Mouse (Mus musculus) limb, embryonic 10.5 days (tissue): Measurements from ENCODE around the gene Slfn9. TPM values are rescaled to one million over a fixed set of nuclear protein-coding genes. Genes with fewer than 3 reads are reported as not detected.
A peak's percentile ranks its signal among the peaks of the same experiment; 100 is the strongest.
"Not testable (repeated sequence)": the region's sequence is repeated elsewhere in the genome, so short reads cannot be mapped to it uniquely, and the experiment has no call there.

Experiments
- DNase-seq: peaks from one replicate; pipeline ENCODE4 v3.0.0-alpha.2; 2017; ENCODE audit warnings: low spot score
- H3K27ac ChIP-seq: fragments of 300-500 bp; sonication (generic); 2 replicates; pipeline ENCODE4 v1.5.1; 2016; ENCODE audit warnings: mild to moderate bottlenecking
- H3K27me3 ChIP-seq: fragments of 300-500 bp; sonication (generic); 2 replicates; pipeline ENCODE4 v1.6.1; 2016; ENCODE audit warnings: low read depth, mild to moderate bottlenecking; ENCODE audit not compliant: poor library complexity, severe bottlenecking
- H3K36me3 ChIP-seq: fragments of 300-500 bp; sonication (generic); 2 replicates; pipeline ENCODE4 v1.6.1; 2016; ENCODE audit warnings: mild to moderate bottlenecking, moderate library complexity
- H3K4me1 ChIP-seq: fragments of 300-500 bp; sonication (generic); 2 replicates; pipeline ENCODE4 v1.6.1; 2016
- H3K4me3 ChIP-seq: fragments of 300-500 bp; sonication (generic); 2 replicates; pipeline ENCODE4 v1.5.1; 2016; ENCODE audit warnings: mild to moderate bottlenecking, moderate library complexity
- H3K9me3 ChIP-seq: fragments of 300-500 bp; sonication (generic); replicated peaks from 2 replicates; pipeline ENCODE4 v1.6.1; 2016; ENCODE audit warnings: mild to moderate bottlenecking
- WGBS: fragments of 180-500 bp; shearing (Covaris S2); methylation state at CpG from one replicate; pipeline ENCODE4 v1.1.7; 2016; 5-methylcytosine and 5-hydroxymethylcytosine counted together
- polyA plus RNA-seq: library from polyadenylated mRNA; unstranded; fragments of >200 nt; fragmentation: Nextera tagmentation; extraction: Ambion mirVana; gene quantifications from 2 replicates; pipeline ENCODE4 v1.2.1, GENCODE M21; 2016

Slfn9 gene
- polyA plus RNA-seq, 1 experiment from 2014 or later: 15.1 TPM

- peaks cover 80% of the 10 kb centered on the region for H3K27me3 ChIP-seq
- peak; percentile 35 for DNase-seq
- H3K4me1 ChIP-seq: peaks cover 16% of the 10 kb centered on the region
- no peak overlapping the region for H3K27ac ChIP-seq
- WGBS: 7% methylated on average over 28 of the region's 28 CpGs
- 0 out of 2 replicates have a peak overlapping the region, but pooled peaks have one; percentile 16 for H3K4me3 ChIP-seq
- no peaks in the 10 kb centered on the region for H3K36me3 ChIP-seq
- H3K9me3 ChIP-seq: no peaks in the 10 kb centered on the region
Observed at GRCm38 (mm10) chr11:82951865-82952611, 39.6 kb downstream of the Slfn9 start.

- Histone ChIP-seq H3K27ac (no peak within 1 kb of the TSS), H3K27me3 (peaks cover 72% of the 10 kb centered on the region), H3K36me3 (no peaks in the 10 kb centered on the region), H3K4me3 (peak within 1 kb of the TSS; percentile 16; the same call in 1 of the 2 replicates), H3K9me3 (no peaks in the 10 kb centered on the region), H3K4me1 (peaks cover 16% of the 10 kb centered on the region)
- 16% methylated on average over 10 of the region's 10 CpGs for WGBS
- no peak for DNase-seq
Observed at GRCm38 (mm10) chr11:82950736-82951481, 40.7 kb downstream of the Slfn9 start, which contains the start of gene Slfn5. TSS of gene Slfn5 (plus strand) at chr11:82951349.

- no peak overlapping the region for H3K4me3 ChIP-seq
- H3K4me1 ChIP-seq: peaks cover 16% of the 10 kb centered on the region
- no peaks in the 10 kb centered on the region for H3K9me3 ChIP-seq
- no peaks in the 10 kb centered on the region for H3K36me3 ChIP-seq
- no peak overlapping the region for H3K27ac ChIP-seq
- WGBS: 86% methylated on average over 9 of the region's 9 CpGs
- H3K27me3 ChIP-seq: peaks cover 60% of the 10 kb centered on the region
- no peak for DNase-seq
Observed at GRCm38 (mm10) chr11:82949036-82949435, 42.6 kb downstream of the Slfn9 start.

DNA sequence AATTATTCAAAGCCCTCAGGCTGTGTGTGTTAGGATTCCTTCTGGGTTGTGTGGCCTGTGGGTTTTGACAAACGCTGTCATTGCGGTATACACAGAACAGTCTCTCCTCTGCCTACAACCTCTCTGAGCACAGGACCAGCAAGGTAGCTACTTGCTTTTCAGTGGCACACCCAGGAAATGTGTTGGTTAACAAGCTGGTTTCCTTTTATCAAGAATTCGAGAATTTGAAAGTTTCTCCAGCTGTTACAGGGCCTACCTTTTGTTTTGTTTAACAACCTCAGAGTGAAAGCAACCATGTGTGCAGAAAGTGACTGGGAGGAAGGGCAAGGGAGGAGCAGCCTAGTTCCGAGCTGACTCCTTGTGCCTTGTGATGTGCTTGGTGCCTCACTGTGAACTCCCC is 44.2 kb downstream of the Slfn9 start:
- Histone ChIP-seq H3K36me3 (no peaks in the 10 kb centered on the region), H3K9me3 (no peaks in the 10 kb centered on the region), H3K27ac (no peak overlapping the region), H3K4me3 (no peak overlapping the region), H3K4me1 (peaks cover 16% of the 10 kb centered on the region), H3K27me3 (peaks cover 48% of the 10 kb centered on the region)
- WGBS: 61% methylated on average over 4 of the region's 4 CpGs
- no peak for DNase-seq

DNA sequence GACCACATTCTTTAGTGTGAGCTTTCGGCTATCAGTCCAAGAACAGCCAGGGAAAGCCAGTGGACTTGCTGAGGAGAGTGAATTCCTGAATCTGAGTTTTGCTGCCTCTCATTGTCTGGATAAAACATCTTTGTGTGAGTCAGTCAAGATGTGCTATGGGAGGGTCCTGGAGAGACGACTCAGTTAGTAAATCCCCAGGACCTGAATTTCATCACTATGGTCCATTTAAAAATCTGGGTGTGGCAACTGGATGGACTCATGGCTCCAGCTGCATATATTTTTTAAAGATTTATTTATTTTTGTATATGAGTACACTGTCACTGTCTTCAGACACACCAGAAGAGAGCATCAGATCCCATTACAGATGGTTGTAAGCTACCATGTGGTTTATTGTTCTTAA is 46.0 kb downstream of the Slfn9 start:
- peaks cover 37% of the 10 kb centered on the region for H3K27me3 ChIP-seq
- no peak overlapping the region for H3K27ac ChIP-seq
- 84% methylated on average over 2 of the region's 2 CpGs for WGBS
- H3K36me3 ChIP-seq: no peaks in the 10 kb centered on the region
- no peaks in the 10 kb centered on the region for H3K4me1 ChIP-seq
- no peaks in the 10 kb centered on the region for H3K9me3 ChIP-seq
- no peak for DNase-seq
- no peak overlapping the region for H3K4me3 ChIP-seq

DNA sequence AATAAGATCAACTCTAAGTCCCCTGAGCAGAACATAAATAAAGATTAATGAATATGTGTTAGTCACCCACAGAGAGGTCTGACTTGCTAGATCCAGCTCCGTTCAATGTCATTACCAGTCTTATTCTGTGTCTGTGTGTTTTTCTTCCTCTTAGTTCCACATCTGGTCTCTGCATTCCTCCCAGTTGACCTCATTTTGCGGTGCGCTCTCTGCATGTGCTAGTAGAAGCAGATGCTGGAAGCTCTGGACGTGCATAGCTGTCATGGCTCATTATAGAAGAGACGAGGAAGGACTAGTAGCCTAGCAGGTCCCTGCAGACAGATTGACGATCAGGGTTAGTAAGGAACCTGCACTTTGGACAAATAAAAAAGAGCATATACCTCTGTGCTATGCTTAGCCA is 48.3 kb downstream of the Slfn9 start:
- Histone ChIP-seq H3K36me3 (no peaks in the 10 kb centered on the region), H3K9me3 (no peaks in the 10 kb centered on the region), H3K4me1 (no peaks in the 10 kb centered on the region), H3K27ac (no peak overlapping the region), H3K4me3 (no peak overlapping the region), H3K27me3 (peaks cover 35% of the 10 kb centered on the region)
- WGBS: 52% methylated on average over 6 of the region's 6 CpGs
- DNase-seq: no peak

DNA sequence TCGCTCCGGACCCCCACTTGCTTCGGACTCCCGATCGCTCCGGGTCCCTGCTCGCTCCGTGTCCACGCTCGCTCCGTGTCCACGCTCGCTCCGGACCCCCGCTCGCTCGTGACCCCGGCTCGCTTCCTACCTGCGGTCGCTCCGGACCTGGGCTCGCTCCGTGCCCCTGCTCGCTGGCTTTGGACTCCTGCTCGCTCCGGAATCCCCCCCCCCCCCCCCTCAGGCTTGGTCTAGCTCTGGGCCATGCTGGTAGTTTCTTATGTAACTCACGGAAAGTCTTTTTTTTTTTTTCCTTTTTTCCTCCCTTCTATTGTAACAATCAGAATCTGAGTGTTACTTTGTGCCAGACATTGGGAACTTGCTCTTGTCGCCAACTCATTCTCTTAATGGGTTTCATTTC is 58.4 kb downstream of the Slfn9 start:
- H3K4me3 ChIP-seq: peak overlapping the region; percentile 51
- H3K4me1 ChIP-seq: peaks cover 14% of the 10 kb centered on the region
- H3K27ac ChIP-seq: no peak overlapping the region
- no peaks in the 10 kb centered on the region for H3K36me3 ChIP-seq
- peaks cover 95% of the 10 kb centered on the region for H3K27me3 ChIP-seq
- no peak for DNase-seq
- WGBS: 4% methylated on average over 29 of the region's 29 CpGs
- H3K9me3 ChIP-seq: no peaks in the 10 kb centered on the region

- DNase-seq, H3K36me3 ChIP-seq, H3K9me3 ChIP-seq, H3K27ac ChIP-seq: not testable (repeated sequence)
- H3K4me1 ChIP-seq: peaks cover 14% of the 10 kb centered on the region
- H3K27me3 ChIP-seq: peaks cover 93% of the 10 kb centered on the region
- peak overlapping the region; percentile 51 for H3K4me3 ChIP-seq
- WGBS: under 1% methylated on average over 119 of the region's 119 CpGs
Observed at GRCm38 (mm10) chr11:82931671-82932450, 59.8 kb downstream of the Slfn9 start.

DNA sequence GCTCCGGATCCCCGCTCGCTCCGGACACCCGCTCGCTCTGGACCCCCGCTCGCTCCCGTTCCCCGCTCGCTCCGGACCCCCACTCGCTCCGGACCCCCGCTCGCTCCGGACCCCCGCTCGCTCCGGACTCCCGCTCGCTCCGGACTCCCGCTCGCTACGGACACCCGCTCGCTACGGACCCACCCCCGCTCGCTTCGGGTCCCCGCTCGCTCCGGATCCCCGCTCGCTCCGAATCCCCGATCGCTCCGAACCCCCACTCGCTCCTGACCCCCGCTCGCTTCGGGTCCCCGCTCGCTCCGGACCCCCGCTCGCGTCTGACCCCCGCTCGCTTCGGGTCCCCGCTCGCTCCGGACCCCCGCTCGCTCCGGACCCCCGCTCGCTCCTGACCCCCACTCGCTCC is 60.5 kb downstream of the Slfn9 start:
- DNase-seq, H3K36me3 ChIP-seq, H3K9me3 ChIP-seq, H3K27ac ChIP-seq: not testable (repeated sequence)
- H3K4me3 ChIP-seq: peak overlapping the region; percentile 51
- WGBS: under 1% methylated on average over 63 of the region's 63 CpGs
- peaks cover 14% of the 10 kb centered on the region for H3K4me1 ChIP-seq
- peaks cover 93% of the 10 kb centered on the region for H3K27me3 ChIP-seq

GRCm38 (mm10) chr11:82930391-82930955 is 61.2 kb downstream of the Slfn9 start:
- Histone ChIP-seq H3K27me3 (peaks cover 93% of the 10 kb centered on the region), H3K4me1 (peaks cover 14% of the 10 kb centered on the region), H3K4me3 (peak overlapping the region; percentile 51)
- WGBS: 2% methylated on average over 84 of the region's 85 CpGs
- DNase-seq, H3K9me3 ChIP-seq, H3K27ac ChIP-seq, H3K36me3 ChIP-seq: not testable (repeated sequence)

GRCm38 (mm10) chr11:82929633-82929950 is 62.0 kb downstream of the Slfn9 start:
- 60% methylated on average over 3 of the region's 3 CpGs for WGBS
- Histone ChIP-seq H3K27ac (no peak overlapping the region), H3K4me1 (peaks cover 14% of the 10 kb centered on the region), H3K4me3 (no peak overlapping the region), H3K36me3 (no peaks in the 10 kb centered on the region), H3K27me3 (peaks cover 89% of the 10 kb centered on the region), H3K9me3 (no peaks in the 10 kb centered on the region)
- DNase-seq: no peak

- no peak overlapping the region for H3K4me3 ChIP-seq
- H3K36me3 ChIP-seq: no peaks in the 10 kb centered on the region
- WGBS: 32% methylated on average over 20 of the region's 20 CpGs
- no peak overlapping the region for H3K27ac ChIP-seq
- H3K4me1 ChIP-seq: peaks cover 14% of the 10 kb centered on the region
- H3K27me3 ChIP-seq: peaks cover 84% of the 10 kb centered on the region
- no peaks in the 10 kb centered on the region for H3K9me3 ChIP-seq
- no peak for DNase-seq
Observed at GRCm38 (mm10) chr11:82928897-82929632, 62.6 kb downstream of the Slfn9 start.
